Mouse (Mus musculus) ES-E14 (cell line): ENCODE measurements around the gene Cmbl.

Experiments
- CHD2 ChIP-seq: IDR thresholded peaks from 2 replicates; pipeline ENCODE4 v1.6.1; 2014; ENCODE audit warnings: mild to moderate bottlenecking, low read depth, low read length, inconsistent platforms
- HCFC1 ChIP-seq: IDR thresholded peaks from 2 replicates; pipeline ENCODE4 v1.6.1; 2012; ENCODE audit warnings: low read length, inconsistent platforms, borderline replicate concordance; ENCODE audit not compliant: insufficient read depth
- MAFK ChIP-seq: IDR thresholded peaks from 2 replicates; pipeline ENCODE4 v1.6.1; 2014; ENCODE audit warnings: mild to moderate bottlenecking, low read depth, low read length, inconsistent platforms; ENCODE audit not compliant: insufficient read depth
- ZC3H11A ChIP-seq: IDR thresholded peaks from 2 replicates; pipeline ENCODE4 v1.6.1; 2012; ENCODE audit warnings: low read depth, mild to moderate bottlenecking, inconsistent platforms, low read length, borderline replicate concordance
- ZNF384 ChIP-seq: IDR thresholded peaks from 2 replicates; pipeline ENCODE4 v1.6.1; 2012; ENCODE audit warnings: low read depth, low read length, inconsistent platforms

DNA sequence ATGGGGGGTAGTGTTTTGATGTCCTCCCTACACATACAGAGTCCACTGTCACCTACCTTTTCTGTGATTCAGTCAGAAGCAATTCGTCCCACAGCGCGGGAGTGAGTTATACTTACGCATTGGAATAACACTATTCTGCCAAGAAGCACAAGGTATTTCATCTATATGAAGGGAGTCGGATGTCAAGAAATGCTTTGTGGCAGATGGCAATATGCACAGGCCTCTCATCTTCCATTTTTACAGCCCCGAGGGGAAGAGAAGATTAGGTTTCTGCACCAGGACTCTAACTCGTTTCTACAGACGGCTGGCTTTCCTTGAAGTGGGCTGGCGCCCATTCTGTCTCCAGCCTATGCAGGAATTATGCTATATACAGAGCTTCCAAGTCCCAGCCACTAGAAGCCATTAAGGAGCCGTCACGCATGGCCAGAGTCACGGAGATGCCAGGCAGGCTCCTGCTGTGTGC is 66.2 kb downstream of the Cmbl start:
- no peak for TF ChIP-seq CHD2
- TF ChIP-seq HCFC1, result no peak
- TF ChIP-seq ZNF384, result no peak
- no peak for TF ChIP-seq MAFK
- TF ChIP-seq ZC3H11A, result no peak
